Mouse (Mus musculus) lung, postnatal 4 days (tissue): Measurements from ENCODE around the gene Prkca.
A peak's percentile ranks its signal among the peaks of the same experiment; 100 is the strongest.

Experiments
- DNase-seq, 2 experiments: peaks; one replicate each; pipeline ENCODE4 v3.0.0; 2021

The Prkca gene

GRCm38 (mm10) chr11:108336445-108336844, 7.3 kb downstream of the Prkca start:
- no peak for DNase-seq

GRCm38 (mm10) chr11:108335536-108335935, 8.2 kb downstream of the Prkca start:
- DNase-seq: no peak

GRCm38 (mm10) chr11:108334658-108335057, 9.1 kb downstream of the Prkca start:
- DNase-seq: no peak

GRCm38 (mm10) chr11:108333583-108334379, 9.9 kb downstream of the Prkca start:
- no peak for DNase-seq

- DNase-seq: no peak
These were observed 10.7 kb downstream of the Prkca start for GRCm38 (mm10) chr11:108333006-108333405.

GRCm38 (mm10) chr11:108330818-108331217, 12.9 kb downstream of the Prkca start:
- peak; percentile 7 to 38 for DNase-seq

- DNase-seq: no peak
These were observed 17.8 kb downstream of the Prkca start for GRCm38 (mm10) chr11:108325943-108326342.

- no peak for DNase-seq
These were observed 21.6 kb downstream of the Prkca start for GRCm38 (mm10) chr11:108322156-108322555.

- DNase-seq: no peak
These were observed 23.2 kb downstream of the Prkca start for GRCm38 (mm10) chr11:108320561-108320960.

- no peak for DNase-seq
These were observed 24.6 kb downstream of the Prkca start for GRCm38 (mm10) chr11:108319162-108319561.

- DNase-seq: no peak
These were observed 25.9 kb downstream of the Prkca start for GRCm38 (mm10) chr11:108317878-108318277.

- no peak for DNase-seq
These were observed 28.0 kb downstream of the Prkca start for GRCm38 (mm10) chr11:108315736-108316135.

- DNase-seq: no peak
These were observed 31.2 kb downstream of the Prkca start for GRCm38 (mm10) chr11:108312516-108312915.

- no peak for DNase-seq
These were observed 31.8 kb downstream of the Prkca start for GRCm38 (mm10) chr11:108311912-108312311.

GRCm38 (mm10) chr11:108309791-108310190, 33.9 kb downstream of the Prkca start:
- no peak for DNase-seq

- no peak for DNase-seq
These were observed 35.5 kb downstream of the Prkca start for GRCm38 (mm10) chr11:108308253-108308652.

- DNase-seq: peak; percentile 39 to 65
These were observed 36.5 kb downstream of the Prkca start for GRCm38 (mm10) chr11:108307258-108307657.

- DNase-seq: no peak
These were observed 39.9 kb downstream of the Prkca start for GRCm38 (mm10) chr11:108303787-108304186.

GRCm38 (mm10) chr11:108301796-108302490, 41.8 kb downstream of the Prkca start:
- no peak for DNase-seq

- DNase-seq: no peak
These were observed 42.7 kb downstream of the Prkca start for GRCm38 (mm10) chr11:108301036-108301435.

- DNase-seq: no peak
These were observed 43.3 kb downstream of the Prkca start for GRCm38 (mm10) chr11:108300443-108300842.

- peak in 1 of 2 experiments; percentile 40 for DNase-seq
These were observed 43.8 kb downstream of the Prkca start for GRCm38 (mm10) chr11:108299913-108300312.

- DNase-seq: no peak
These were observed 45.8 kb downstream of the Prkca start for GRCm38 (mm10) chr11:108297956-108298355.

GRCm38 (mm10) chr11:108295373-108295772, 48.4 kb downstream of the Prkca start:
- no peak for DNase-seq
